Mouse (Mus musculus) monocyte, adult 2 months (primary cell): ENCODE measurements around the gene Flt1.
A peak's percentile ranks its signal among the peaks of the same experiment; 100 is the strongest.

Source experiments
- DNase-seq, 2 experiments: peaks; one replicate each; pipeline ENCODE4 v3.0.0; 2022; ENCODE audit warnings: low spot score in 2 of 2, low read depth in 1 of 2

Gene Flt1

GRCm38 (mm10) chr5:147725831-147726700 lies at the start of gene Flt1:
Flt1 (minus strand) TSS chr5:147726011.
- peak in 1 of 2 experiments; percentile 7 for DNase-seq

GRCm38 (mm10) chr5:147775222-147775621 lies 49.4 kb upstream of the Flt1 start:
- DNase-seq, result no peak

GRCm38 (mm10) chr5:147769918-147770317 lies 44.1 kb upstream of the Flt1 start:
- no peak for DNase-seq

- DNase-seq, result no peak
Measured at GRCm38 (mm10) chr5:147764061-147764460, 38.2 kb upstream of the Flt1 start.

- no peak for DNase-seq
Measured at GRCm38 (mm10) chr5:147761984-147762383, 36.2 kb upstream of the Flt1 start.

- DNase-seq, result no peak
Measured at GRCm38 (mm10) chr5:147761275-147761674, 35.5 kb upstream of the Flt1 start.

GRCm38 (mm10) chr5:147758640-147759319 lies 33.0 kb upstream of the Flt1 start:
- DNase-seq, result no peak

GRCm38 (mm10) chr5:147757832-147758587 lies 32.2 kb upstream of the Flt1 start:
- peak; percentile 14 to 36 for DNase-seq

GRCm38 (mm10) chr5:147752914-147753341 lies 27.1 kb upstream of the Flt1 start:
- DNase-seq, result no peak

- peak; percentile 3 to 20 for DNase-seq
Measured at GRCm38 (mm10) chr5:147751673-147752130, 25.9 kb upstream of the Flt1 start.

- no peak for DNase-seq
Measured at GRCm38 (mm10) chr5:147749972-147750371, 24.2 kb upstream of the Flt1 start.

GRCm38 (mm10) chr5:147748081-147748581 lies 22.3 kb upstream of the Flt1 start:
- DNase-seq, result peak; percentile 77 to 79

- DNase-seq, result no peak
Measured at GRCm38 (mm10) chr5:147744900-147745653, 19.3 kb upstream of the Flt1 start.

GRCm38 (mm10) chr5:147742468-147743111 lies 16.8 kb upstream of the Flt1 start:
- DNase-seq, result peak in 1 of 2 experiments; percentile 31

- no peak for DNase-seq
Measured at GRCm38 (mm10) chr5:147736766-147737280, 11.0 kb upstream of the Flt1 start.

GRCm38 (mm10) chr5:147733682-147734081 lies 7.9 kb upstream of the Flt1 start:
- DNase-seq, result no peak

- no peak for DNase-seq
Measured at GRCm38 (mm10) chr5:147732926-147733325, 7.1 kb upstream of the Flt1 start.

- DNase-seq, result no peak
Measured at GRCm38 (mm10) chr5:147727481-147727880, 1.7 kb upstream of the Flt1 start.

GRCm38 (mm10) chr5:147726701-147727393 lies 1.0 kb upstream of the Flt1 start:
- DNase-seq, result no peak
